Mouse (Mus musculus): Measurements from ENCODE around the gene Ebf4. TPM values are rescaled to one million over a fixed set of nuclear protein-coding genes. Genes with fewer than 3 reads are reported as not detected.

The Ebf4 gene
- polyA plus RNA-seq (2017; shearing (Covaris generic)): not detected

DNA sequence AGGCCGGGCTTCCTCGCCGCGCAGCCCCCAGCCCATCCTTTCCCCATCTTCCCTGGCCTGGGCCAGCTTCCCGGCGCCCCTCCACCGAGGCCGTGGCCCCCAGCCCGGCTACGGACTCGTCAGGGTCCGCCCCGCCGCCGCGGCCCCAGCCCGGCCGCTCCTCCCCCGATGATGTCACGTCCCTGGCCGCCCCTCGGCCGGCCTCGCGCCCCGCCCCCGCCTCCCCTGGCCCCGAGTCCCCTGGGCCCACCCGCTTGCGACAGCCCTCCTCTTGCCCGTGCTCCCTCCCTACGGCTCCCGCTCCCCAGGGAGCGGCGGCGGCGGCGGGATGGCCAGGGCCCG, at the start of gene Ebf4:
Ebf4 (plus strand) TSS at position 234 of the 342 bp plus-strand sequence.
- ATAC-seq: no peak

DNA sequence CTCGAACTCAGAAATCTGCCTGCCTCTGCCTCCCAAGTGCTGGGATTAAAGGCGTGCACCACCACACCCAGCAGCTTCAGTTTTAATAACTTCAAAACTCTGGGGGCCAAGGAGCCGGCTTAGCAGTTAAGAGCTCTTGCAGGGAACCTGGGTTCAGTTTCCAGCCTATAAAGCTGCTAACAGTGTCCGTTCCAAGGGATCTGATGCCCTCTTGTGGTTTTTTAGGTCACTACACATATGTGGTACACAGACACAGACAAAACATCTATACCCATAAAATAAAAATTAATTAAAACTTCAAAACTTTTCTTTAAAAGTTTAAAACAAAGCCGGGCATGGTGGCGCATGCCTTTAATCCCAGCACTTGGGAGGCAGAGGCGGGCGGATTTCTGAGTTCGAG, 48.1 kb upstream of the Ebf4 start:
- no peak for ATAC-seq

DNA sequence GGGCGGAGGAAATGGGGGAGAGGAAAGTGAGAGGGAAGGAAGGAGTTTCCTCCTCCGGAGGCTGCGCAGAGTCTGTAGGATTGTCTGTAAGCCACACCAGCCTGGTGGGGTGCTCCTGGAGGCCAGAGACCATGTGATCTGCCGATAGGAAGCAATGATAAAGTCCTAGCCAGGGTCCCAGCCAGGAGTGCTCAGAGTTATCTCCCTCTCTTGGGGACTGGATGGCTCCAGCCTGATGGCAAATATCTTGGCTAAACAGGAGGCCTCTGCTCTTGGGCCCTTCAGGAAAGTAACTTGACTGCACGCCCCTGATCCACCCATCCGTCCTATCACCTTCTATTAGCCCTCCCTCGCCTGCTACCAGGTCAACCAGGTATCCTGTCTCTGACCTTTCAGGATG, 46.7 kb upstream of the Ebf4 start:
- no peak for ATAC-seq

DNA sequence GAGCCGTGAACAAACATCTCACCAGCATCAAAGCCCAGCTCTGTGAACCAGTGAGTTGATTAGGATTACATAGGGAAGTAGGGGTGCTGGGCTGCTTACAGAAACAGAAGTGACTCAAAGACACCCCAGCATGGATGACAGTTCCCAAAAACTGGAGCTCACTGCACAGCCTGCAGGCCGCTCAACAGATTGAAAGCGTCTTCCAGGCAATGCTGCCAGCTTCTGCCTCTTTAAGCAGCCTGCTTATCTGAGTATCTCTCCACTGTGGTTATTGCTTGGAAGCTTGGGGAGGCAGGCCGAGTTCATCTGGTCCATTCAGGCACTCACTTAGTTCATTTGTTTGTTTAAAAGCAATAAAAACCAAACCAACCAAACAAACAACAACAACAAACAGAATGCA, 38.2 kb upstream of the Ebf4 start:
- no peak for ATAC-seq

DNA sequence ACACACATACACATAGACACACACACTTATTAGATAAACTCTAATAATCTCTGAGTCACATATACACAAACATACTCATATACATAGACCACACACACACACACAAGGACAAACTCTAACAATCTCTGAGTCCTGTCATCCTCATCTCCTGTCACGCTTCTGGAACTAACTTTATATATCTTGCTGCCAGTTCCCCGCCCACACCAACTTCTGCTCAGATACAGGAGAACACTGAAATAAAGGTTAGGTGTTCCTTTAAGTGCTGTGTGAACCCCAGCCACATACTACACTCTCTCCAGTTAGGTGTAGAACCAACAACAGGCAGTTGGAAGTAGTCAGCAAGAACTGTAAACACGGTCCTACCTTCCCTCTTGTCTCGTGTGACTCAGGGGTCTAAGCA, 34.1 kb upstream of the Ebf4 start:
- no peak for ATAC-seq

DNA sequence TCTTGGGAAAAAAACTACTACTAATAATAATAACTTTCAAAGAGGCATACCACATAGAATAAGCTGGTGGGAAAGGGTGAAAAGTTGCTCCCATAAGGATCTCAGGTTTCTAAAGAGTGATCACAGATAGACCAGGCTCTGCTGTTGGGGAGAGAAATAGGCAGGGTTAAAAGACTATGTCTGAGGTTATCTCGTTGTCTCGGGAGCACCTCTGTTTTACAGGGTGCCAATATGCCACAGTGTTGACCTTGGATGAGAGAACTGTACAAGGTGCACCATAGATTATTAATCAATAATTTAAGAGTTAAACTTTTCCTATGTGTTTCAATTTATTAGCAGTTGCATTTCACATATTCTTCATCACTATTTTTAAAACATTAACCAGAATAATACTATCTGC, 33.1 kb upstream of the Ebf4 start:
- no peak for ATAC-seq

DNA sequence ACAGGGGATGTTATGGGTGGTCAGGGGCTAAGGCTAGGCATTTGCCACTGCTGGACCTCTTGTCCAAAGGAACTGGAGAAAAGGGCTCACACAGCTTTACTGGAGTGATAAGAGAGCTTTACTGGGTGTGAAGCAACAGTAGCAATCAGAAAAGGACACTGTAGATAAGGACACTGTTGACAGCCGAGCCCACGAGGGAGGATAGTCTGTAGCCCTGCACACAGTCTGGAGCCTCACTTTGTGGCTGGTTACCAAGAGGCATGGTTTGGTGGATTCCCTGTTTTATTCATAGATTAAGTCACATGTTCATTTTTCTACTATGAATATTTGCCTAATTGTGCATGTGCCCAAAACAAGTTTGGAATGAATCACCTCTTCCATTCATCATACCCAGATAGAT, 32.6 kb upstream of the Ebf4 start:
- ATAC-seq: no peak

DNA sequence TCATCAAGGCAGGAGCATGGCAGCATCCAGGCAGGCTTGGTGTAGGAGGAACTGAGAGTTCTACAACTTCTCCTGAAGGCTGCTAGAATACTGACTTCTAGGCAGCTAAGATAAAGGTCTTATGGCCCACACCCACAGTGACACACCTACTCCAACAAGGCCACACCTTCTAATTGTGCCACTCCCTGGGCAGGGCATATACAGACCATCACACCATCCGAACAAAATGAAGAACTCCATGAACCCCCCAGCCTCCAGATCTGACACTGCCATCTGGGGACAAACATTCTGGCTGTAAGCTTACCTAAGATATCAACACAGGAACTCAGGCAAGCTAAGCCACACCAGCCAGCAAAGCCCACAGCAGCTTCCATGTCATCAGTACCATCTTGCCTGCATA, 29.4 kb upstream of the Ebf4 start:
- ATAC-seq: no peak

DNA sequence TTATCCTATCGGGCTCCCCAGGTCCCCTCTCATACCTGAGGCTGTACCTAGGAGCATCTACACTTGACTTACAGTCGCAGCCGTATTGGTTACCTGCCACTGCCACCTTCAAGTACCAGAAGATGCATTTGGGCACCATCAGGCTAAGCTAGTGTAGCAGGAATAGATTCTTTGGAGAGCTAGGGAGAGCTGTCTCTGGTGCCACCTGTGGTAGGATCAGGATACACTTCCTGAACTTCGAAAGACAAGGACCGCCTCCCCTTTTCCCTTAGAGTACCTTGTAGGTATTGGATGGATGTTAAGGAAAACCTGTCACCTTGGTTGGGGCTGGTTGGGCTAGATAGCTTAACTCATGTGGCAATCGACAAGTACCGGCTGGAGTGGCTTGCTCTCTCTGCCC, 26.9 kb upstream of the Ebf4 start:
- ATAC-seq: no peak

DNA sequence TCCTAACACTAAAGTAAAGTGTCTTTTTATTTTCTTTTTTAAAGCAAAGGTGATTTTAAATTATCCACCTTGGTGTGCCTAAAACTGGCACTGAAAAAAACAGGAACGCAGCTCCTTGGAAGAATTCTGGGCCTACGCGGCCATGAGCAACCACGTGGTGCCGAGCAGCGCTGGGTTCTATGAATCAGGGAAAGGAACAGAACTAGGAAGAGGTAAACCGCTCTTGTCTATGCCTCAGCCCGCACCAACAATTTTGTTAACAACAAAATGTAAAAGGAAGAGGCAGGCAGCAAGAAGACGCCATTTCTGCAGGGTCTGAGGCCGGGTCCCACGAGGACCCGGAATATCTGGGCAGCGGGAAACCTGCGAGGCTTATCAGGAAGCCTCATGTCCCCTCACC, 21.2 kb upstream of the Ebf4 start:
- ATAC-seq: peak; percentile 7

DNA sequence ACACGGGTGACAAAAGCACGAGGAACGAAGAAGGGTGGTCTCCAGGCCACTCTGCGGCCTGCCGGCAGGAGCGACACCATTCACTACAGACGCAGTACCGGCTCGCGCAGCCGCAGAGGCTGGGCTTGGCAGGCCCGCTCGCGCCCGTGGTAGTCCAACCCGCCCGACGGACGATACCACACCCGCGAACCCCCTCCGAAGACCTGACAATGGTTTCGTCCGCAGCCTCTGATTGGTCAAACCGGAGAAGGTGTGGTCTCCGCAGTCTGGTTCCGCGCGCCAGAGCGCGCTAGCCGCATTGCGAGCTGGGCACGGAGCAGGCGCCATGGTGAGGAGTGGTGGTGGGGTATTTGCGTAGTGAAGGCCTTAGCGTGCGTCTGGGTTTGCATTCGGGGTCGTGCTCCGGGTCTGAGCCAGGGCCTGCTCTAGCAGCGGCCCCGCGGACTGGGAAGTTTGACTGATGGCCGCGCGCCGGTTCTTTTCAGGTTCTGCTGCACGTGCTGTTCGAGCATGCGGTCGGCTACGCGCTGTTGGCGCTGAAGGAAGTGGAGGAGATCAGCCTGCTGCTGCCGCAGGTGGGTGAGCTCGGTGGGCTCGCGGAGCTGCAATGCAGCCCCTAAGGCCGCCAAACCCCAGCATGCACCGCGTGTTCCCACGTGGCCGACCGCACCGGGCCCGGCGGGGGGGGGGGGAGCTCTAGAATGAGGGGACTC, 20.7 kb upstream of the Ebf4 start, which contains the start of gene Nop56:
Nop56 (plus strand) TSS at position 282 of the 713 bp plus-strand sequence.
- ATAC-seq: peak; percentile 91

DNA sequence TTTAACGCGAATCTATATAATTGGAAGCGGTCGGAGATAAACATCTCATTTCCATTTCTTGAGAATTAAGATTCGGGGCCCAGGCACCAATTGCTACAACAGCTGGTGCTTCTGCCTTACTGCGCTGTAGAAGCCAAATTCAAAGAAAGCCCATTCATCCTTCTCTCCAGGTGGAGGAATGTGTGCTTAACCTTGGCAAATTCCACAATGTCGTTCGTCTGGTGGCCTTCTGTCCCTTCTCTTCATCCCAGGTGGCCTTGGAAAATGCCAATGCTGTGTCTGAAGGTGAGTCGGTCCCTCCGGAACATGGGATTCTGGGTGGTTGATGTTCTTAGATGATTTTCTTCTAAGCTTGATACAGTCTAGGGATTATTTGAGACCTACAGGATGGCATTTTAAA, 20.1 kb upstream of the Ebf4 start:
- no peak for ATAC-seq

DNA sequence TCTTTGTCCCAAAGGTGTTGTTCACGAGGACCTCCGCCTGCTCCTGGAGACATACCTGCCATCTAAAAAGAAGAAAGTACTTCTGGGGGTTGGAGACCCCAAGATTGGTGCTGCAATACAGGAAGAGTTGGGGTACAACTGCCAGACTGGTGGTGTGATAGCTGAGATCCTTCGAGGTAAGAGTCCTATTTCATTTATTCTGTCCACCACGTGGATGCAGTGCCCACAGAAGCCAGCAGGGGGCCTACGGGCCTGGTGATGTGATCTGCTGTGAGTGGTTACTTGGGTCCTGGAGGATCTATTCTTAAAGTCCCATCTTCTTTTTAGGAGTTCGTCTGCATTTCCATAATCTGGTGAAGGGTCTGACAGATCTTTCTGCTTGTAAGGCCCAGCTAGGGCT, 19.3 kb upstream of the Ebf4 start:
- no peak for ATAC-seq

DNA sequence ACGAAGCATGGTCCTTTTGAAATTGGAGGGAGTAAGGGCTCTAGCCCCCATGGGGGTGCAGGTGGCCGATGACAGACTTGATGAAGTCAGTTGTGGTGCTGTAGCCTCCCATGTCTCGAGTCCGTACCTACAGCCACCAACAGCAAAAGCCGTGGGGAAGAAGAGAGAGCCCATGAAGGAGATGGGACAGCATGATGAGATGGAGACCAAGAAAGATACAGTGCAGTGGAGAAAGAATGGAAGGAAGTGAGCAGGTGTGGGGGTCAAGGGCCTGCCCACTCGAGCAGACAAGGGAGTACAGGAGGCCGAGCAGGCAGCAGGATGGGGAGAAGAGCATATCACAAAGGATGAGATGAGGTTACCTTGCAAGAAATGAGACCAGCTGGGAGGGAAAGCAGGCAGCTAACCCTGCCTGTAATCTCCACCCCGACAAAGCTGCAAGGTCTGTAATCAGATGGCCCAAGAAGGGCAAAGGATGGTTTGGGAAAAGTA, 15.3 kb upstream of the Ebf4 start:
- ATAC-seq: no peak

DNA sequence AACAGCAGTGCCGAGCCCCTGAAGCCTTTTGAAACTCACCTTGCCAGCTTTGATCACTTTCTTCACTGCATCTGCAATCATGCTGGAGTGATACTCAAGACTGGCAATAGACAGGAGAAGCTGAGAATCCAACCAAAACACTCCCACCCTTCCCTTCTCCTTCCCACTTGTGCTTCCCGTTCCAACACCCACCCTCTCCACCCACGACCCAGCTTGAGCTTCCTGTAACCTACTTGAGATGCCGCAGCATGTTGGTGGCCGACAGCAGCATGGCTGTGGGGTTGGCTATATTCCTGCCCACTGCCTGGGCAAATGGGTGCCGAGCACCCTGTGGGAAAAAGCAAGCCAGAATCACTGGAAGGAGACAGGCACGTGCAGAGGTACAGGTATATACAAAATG, 14.7 kb upstream of the Ebf4 start:
- ATAC-seq: no peak

DNA sequence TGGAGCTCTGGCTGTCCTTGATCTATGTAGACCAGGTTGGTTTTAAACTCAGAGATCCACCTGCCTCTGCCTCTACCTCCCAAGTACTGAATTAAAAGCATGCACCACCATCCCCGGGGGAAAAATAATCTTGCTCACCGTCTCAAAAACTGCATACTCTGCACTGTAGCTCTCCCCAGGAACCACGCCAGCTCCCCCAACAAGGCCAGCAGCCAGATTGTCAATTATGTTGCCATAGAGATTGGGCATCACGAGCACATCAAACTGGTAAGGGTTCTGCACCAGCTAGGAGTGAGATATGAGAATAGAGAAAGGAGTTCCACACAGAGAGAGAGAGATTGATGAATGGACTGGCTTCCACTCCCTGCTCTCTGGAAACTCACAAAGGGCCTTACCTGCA, 14.2 kb upstream of the Ebf4 start:
- no peak for ATAC-seq

DNA sequence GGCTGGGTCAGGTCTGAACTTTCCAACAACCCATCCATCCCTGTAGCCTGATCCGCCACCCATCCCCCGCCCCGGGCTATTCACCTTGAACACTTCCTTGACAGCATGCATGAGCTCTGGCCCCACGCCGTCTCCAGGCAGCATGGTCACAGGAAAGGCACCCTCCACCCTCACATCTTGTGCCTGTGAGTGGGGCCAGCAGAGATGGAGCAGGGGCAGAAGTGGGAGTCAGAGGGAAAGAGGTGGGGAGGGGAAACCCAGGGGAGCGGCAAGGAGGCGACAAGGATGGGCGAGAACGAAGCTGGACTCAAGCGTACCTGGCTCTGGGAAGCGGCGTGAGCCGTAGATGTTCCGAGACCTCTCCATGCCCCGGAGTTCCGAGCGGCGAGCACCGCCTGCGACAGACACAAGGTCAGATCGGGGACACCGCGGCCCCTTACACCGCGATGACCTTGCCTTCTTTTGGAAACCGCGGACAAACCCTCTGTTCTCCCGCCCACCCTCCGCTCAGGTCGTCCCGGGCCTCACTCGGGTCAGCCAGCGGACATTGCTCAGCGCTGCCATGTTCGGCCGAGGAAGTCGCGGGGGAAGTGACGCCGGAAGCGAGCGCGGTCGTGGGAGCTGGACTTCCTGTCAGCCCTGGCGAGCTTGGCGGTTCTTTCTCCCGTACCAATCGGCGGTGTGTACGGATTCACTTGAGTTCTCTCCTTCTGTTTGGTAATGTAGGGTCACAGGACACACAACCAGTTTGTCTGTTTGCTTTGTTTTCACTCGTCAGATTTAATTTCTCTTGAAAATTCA, 10.9 kb upstream of the Ebf4 start, which contains the start of gene Idh3b:
Idh3b (minus strand) TSS at position 694 of the 801 bp plus-strand sequence.
- peak; percentile 88 for ATAC-seq

DNA sequence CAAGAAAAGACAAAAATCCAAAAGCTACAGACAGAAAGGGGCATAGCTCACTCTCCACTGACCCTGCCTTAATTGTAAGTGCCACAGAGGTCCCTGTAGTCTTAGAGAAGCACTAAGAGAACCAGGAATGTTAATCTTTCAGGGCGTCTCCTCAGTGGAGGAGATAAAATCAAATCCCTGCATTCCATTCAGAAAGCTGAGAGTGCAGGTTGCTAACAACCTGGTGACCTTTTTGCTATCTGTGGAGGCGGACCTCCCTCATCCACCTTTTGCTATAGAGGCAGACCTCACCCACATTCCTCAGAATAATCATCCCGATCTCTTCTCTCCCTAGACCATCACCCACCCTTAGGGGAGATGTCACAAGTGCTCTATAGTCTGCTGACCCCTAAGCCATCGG, 5.9 kb upstream of the Ebf4 start:
- no peak for ATAC-seq

DNA sequence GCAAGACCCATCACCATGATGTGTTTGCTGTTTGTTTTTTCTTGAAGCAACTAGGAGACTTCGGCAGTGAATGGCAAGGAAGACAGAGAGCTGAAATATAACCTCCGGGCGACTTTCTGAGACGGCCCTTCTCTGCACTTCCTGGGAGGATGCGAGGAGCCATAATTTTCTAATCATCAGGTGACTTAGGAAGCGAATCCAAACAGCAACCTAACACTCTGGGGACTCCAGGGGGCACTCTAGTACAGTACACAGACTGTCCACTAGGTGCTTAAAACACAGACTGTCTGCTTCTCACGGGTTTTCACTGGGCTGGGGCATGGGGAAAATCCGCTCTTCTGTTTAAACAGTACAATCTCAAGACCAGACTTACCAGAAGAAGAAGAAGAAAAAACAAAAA, 3.5 kb upstream of the Ebf4 start:
- ATAC-seq: peak; percentile 90

DNA sequence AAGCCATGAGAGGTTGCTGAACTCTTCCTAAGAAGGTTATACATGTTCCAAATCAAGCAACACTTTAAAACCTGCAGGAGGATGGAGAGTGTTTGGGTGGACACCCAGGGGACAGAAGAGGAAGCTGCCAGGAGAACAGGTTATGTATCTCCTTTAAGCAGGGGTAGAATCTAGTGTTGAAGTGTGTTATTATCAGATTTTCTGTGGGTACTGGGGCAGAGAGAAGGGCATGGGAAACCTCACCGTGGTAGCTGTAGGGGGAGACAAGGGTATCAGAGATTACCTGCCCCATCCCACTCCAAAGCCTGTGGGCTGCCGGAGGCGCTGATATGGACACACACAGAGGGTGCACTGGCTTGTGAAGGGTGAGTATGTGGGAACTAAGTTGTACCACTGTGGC, 2.0 kb upstream of the Ebf4 start:
- ATAC-seq: no peak

DNA sequence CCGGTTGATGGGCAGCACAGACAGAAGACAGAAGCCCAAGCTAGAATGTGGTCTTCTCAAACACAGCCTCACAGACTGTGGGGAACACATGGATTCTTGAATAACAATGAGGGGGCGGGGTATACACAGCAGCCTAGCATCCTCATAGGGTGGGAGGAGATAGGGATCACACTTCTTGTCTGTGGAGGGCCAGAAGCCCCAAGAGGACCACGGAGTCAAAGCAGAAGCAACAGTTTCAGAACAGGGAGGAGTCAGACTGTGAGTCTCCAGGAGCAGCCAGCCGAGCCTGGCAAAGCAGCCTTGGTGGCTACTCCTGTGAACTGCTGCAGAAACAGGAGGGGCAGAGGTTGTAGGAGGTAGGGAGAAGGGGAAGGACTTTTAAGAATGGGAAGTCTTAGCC, 1.5 kb upstream of the Ebf4 start:
- no peak for ATAC-seq

DNA sequence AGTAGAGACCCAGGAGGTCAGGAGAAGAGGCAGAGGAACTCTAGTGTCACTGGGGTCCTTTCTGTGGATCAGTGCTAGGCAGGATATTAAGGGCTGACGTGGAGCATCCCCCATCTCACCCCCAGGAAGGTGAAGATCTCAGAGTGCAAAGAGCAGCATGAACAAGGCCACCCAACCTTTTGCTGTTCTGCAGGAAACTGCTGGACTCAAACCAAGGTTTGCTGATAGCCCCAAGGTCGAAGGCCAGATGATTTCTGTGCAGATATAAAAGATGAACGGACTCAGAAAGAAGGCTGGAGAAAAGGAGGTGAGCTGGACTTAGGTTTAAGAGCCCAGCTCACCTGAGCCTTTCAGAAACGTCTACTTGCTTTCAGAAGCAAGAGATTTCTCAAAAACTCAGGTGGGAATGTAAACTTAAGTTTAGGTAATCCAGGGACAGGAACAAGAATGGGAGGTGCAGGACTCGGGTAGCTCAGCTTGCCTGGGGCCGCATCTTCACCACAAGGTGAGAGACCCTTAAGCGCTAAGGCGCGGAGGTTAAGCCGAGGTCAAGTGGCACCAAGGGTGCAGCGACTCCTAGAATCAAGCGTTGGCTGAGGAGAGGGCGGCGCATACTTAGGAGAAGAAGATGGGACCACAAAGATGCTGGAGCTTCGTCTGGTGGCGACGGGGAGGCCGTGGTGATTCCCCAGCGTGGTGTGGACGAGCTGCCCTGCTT, 592 bp upstream of the Ebf4 start:
- ATAC-seq: no peak

DNA sequence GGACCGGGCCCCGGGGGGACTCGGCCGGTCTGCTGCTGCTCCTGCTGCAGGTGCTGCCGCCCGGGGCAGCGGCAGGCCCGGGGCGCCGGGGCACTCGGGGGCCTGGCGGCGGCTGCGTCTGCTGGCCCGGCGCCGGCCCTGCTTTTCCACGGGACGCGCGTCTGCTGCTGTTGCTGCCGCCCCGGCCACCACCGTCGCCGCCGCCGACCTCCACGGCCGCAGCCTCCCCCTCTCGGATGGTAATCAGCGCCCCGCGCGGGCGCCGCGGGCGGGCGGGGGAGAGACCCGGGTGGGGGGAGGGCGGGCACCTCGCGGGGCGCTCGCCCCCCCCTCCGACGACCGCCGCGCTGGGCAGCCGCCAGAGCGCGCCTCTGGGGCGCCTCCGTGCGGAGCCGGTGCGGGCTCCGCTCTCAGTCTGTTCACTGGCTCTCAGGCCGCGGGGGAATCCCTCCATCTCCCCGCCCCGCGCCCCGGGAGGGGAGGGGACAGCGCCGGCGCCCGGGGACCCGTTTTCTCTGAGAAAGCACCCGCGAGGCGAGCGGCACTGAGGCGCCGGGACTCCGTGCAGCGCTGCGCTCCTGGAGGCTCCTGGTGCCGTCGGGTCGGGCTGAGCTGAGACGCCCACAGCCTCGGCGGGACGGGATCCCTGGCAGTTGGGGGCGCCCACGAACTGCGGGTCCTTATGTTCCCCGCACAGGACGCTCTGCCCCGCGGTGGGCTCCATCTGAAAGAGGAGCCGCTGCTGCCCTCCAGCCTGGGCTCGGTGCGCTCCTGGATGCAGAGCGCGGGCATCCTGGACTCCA, 563 bp downstream of the Ebf4 start:
- ATAC-seq: no peak

Measured in activated CD4-positive, CD25-positive, alpha-beta regulatory T cell, adult 4 months (primary cell).